Comparison of ENCODE assay signal across 9 mouse cellular contexts in genomic region chr5:104047200-104048105, GRCm38 (mm10). TPM values are rescaled to one million over a fixed set of nuclear protein-coding genes. Genes with fewer than 3 reads are reported as not detected.
DNase-seq lines count a peak whose midpoint lies in the region; ATAC-seq and TF ChIP-seq lines count a peak whose summit lies in the region.
"Had no signal": no experiment of that assay in that cellular context is flagged by ENCODE, and none has a peak within 500 bp of the region (broad histone marks: within the 10 kb centered on the region; RNA-seq: fewer than 3 reads in every experiment).

No protein-coding gene starts in this region.

- intact Hi-C loops in gastrocnemius, postnatal 36 days (cut with DNase I) = no loop called here

- no peaks in the 10 kb centered on the region for H3K9me3 ChIP-seq in hindbrain, embryonic 10.5 days
- no peaks in the 10 kb centered on the region for H3K9me3 ChIP-seq in liver, embryonic 15.5 days (replicated peaks)

- 10% methylated on average over 19 of the region's 19 CpGs for whole genome bisulfite sequencing in hindbrain, embryonic 10.5 days
- WGBS in liver, embryonic 15.5 days (ENCODE audit: insufficient replicate concordance) = under 1% methylated on average over 19 of the region's 19 CpGs
- under 1% methylated on average over 19 of the region's 19 CpGs for WGBS in small intestine, adult 2 months

- peak overlapping the region; percentile 90 for H3K4me2 ChIP-seq in liver, embryonic 15.5 days

- no peaks in the 10 kb centered on the region for H3K27me3 ChIP-seq in hindbrain, embryonic 10.5 days (ENCODE audit: insufficient read depth, poor library complexity, severe bottlenecking)
- H3K27me3 ChIP-seq in liver, embryonic 15.5 days = no peaks in the 10 kb centered on the region
- H3K27me3 ChIP-seq in small intestine, adult 2 months (ENCODE audit: control insufficient read depth, insufficient read depth, low read length) = no peaks in the 10 kb centered on the region

- peak overlapping the region; percentile 97 for H3K9ac ChIP-seq in liver, embryonic 15.5 days

- ATAC-seq in liver, embryonic 15.5 days (ENCODE audit: insufficient read depth) = peak; percentile 20

- peak overlapping the region; percentile 86 for H3K4me3 ChIP-seq in hindbrain, embryonic 10.5 days
- H3K4me3 ChIP-seq in liver, embryonic 15.5 days (replicated peaks) = peak overlapping the region; percentile 91
- peak overlapping the region; percentile 73 for H3K4me3 ChIP-seq in small intestine, adult 2 months (ENCODE audit: low read depth, low read length)

- peak overlapping the region; percentile 94 for H3K27ac ChIP-seq in hindbrain, embryonic 10.5 days
- peak overlapping the region; percentile 96 for H3K27ac ChIP-seq in liver, embryonic 15.5 days (replicated peaks)
- H3K27ac ChIP-seq in small intestine, adult 2 months (ENCODE audit: insufficient read depth, low read depth, low read length) = peak overlapping the region; percentile 86

- peaks cover 25% of the 10 kb centered on the region for H3K36me3 ChIP-seq in hindbrain, embryonic 10.5 days
- peaks cover 27% of the 10 kb centered on the region for H3K36me3 ChIP-seq in liver, embryonic 15.5 days (replicated peaks)
- H3K36me3 ChIP-seq in small intestine, adult 2 months (ENCODE audit: control insufficient read depth, insufficient read depth, low read length) = peaks cover 8% of the 10 kb centered on the region

- no peak for TF ChIP-seq CTCF in small intestine, adult 2 months (IDR thresholded peaks at IDR 0.05; ENCODE audit: extremely low read depth, insufficient read length, insufficient replicate concordance, low read depth, low read length)

- H3K4me1 ChIP-seq in hindbrain, embryonic 10.5 days (replicated peaks) = peaks cover 20% of the 10 kb centered on the region
- H3K4me1 ChIP-seq in liver, embryonic 15.5 days (replicated peaks) = peaks cover 56% of the 10 kb centered on the region
- H3K4me1 ChIP-seq in small intestine, adult 2 months (ENCODE audit: control insufficient read depth, insufficient read depth, insufficient read length, low read length) = peaks cover 3% of the 10 kb centered on the region; the same call in 1 of the 2 replicates

- no peak for TF ChIP-seq POLR2A in small intestine, adult 2 months (IDR thresholded peaks at IDR 0.05; ENCODE audit: low read depth, low read length)

- DNase-seq in adrenal gland, postnatal 14 days = peak; percentile 11
- no peak for DNase-seq in adrenal gland, postnatal 4 days (ENCODE audit: low spot score in 2 of 2)
- peak; percentile 54 for DNase-seq in A20 (ENCODE audit: low read depth, low spot score)
- peak; percentile 31 for DNase-seq in embryo, embryonic 9.5 days (ENCODE audit: extremely low spot score)
- DNase-seq in hindbrain, embryonic 10.5 days (ENCODE audit: low spot score) = peak; percentile 28
- DNase-seq in gastrocnemius, postnatal 36 days = no peak

RNA-seq across cellular contexts. Expression of gene Nudt9, which starts 1.3 kb away (rescaled TPM):
- total RNA-seq in adrenal gland, postnatal 14 days (2021) = 56.5 and 60.0 TPM in 2 replicates
- total RNA-seq in adrenal gland, postnatal 4 days (2021) = 10 to 100 TPM; 53.2 to 54.8 TPM
- 68.9 and 75.8 TPM in 2 replicates for polyA plus RNA-seq in hindbrain, embryonic 10.5 days (2016; fragmentation: Nextera tagmentation; extraction: Ambion mirVana)
- 69.4 and 69.6 TPM in 2 replicates for polyA plus RNA-seq in liver, embryonic 15.5 days (2015; fragmentation: Nextera tagmentation; extraction: Ambion mirVana)
- polyA plus RNA-seq in small intestine, adult 2 months (2012; rRNA removed) = 24.6 and 58.0 TPM in 2 replicates
- total RNA-seq in gastrocnemius, postnatal 36 days (2021) = 10 to 100 TPM; 58.1 to 59.3 TPM

RNA-seq across cellular contexts. Expression of gene Hsd17b11, which starts 25.7 kb away (rescaled TPM):
- 51.0 and 60.5 TPM in 2 replicates for total RNA-seq in adrenal gland, postnatal 14 days (2021)
- 10 to 100 TPM; 67.7 to 72.2 TPM for total RNA-seq in adrenal gland, postnatal 4 days (2021)
- 1.2 and 2.2 TPM in 2 replicates for polyA plus RNA-seq in hindbrain, embryonic 10.5 days (2016; fragmentation: Nextera tagmentation; extraction: Ambion mirVana)
- polyA plus RNA-seq in liver, embryonic 15.5 days (2015; fragmentation: Nextera tagmentation; extraction: Ambion mirVana) = 2.6 and 2.7 TPM in 2 replicates
- 46.9 and 109 TPM in 2 replicates for polyA plus RNA-seq in small intestine, adult 2 months (2012; rRNA removed)
- total RNA-seq in gastrocnemius, postnatal 36 days (2021) = 1 to 10 TPM; 6.7 to 8.3 TPM

RNA-seq across cellular contexts. Expression of gene Gm17660, which starts 30.0 kb away (rescaled TPM):
- total RNA-seq in adrenal gland, postnatal 14 days (2021) = not detected in 2 replicates
- total RNA-seq in adrenal gland, postnatal 4 days (2021) = not detected
- polyA plus RNA-seq in hindbrain, embryonic 10.5 days (2016; fragmentation: Nextera tagmentation; extraction: Ambion mirVana) = not detected in 2 replicates
- polyA plus RNA-seq in liver, embryonic 15.5 days (2015; fragmentation: Nextera tagmentation; extraction: Ambion mirVana) = not detected in 2 replicates
- not detected in 2 replicates for polyA plus RNA-seq in small intestine, adult 2 months (2012; rRNA removed)
- under 1 TPM in 1 of 2 experiments, not detected in 1; 0.56 TPM for total RNA-seq in gastrocnemius, postnatal 36 days (2021)
- total RNA-seq: left cerebral cortex, adult 18-20 months had no signal

Comparison
In these comparisons a context has a peak if more than half of its experiments do, and no peak if none do; other contexts are left out.
1. DNase-seq: peak in adrenal gland, postnatal 14 days (single experiment), A20 (single experiment), embryo, embryonic 9.5 days (single experiment) and hindbrain, embryonic 10.5 days (single experiment); none in adrenal gland, postnatal 4 days (0 of 2) and gastrocnemius, postnatal 36 days (0 of 2).
2. Peak in every context shown above with its lines, with median percentiles within 50 percentile points of each other: H3K27ac ChIP-seq and H3K4me3 ChIP-seq.